27 mouse cellular contexts compared by ENCODE assay signal in the genomic region with DNA sequence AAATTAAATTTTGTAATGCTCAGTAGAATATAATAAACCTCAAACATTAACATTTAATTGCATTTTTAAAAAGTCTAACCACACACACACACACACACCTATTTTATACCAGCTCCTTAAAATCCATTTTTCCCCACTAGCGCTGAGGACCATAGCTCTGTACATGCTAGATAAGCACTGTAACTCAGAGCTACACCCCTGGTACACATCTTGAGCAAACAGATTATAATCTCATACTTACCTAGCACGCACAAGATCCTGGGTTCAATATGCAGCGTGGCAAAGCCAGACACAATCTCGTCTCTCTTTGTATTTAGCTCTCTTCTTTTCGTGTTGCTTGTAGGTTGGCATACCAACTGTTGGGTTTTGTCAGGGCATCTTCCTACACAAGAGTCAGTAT. TPM values are rescaled to one million over a fixed set of nuclear protein-coding genes. Genes with fewer than 3 reads are reported as not detected.
DNase-seq lines count a peak whose midpoint lies in the region; ATAC-seq and TF ChIP-seq lines count a peak whose summit lies in the region.
"Had no signal": no experiment of that assay in that cellular context is flagged by ENCODE, and none has a peak within 500 bp of the region (broad histone marks: within the 10 kb centered on the region; RNA-seq: fewer than 3 reads in every experiment).

No protein-coding gene starts in this region.

- no peaks in the 10 kb centered on the region for H3K27me3 ChIP-seq in MEL (ENCODE audit: control insufficient read depth in 1 of 2, insufficient read depth in 2 of 2, low read length in 2 of 2)
- H3K27me3 ChIP-seq in liver, embryonic 13.5 days = no peaks in the 10 kb centered on the region
- no peaks in the 10 kb centered on the region for H3K27me3 ChIP-seq in forebrain, embryonic 16.5 days (replicated peaks; ENCODE audit: control insufficient read depth, insufficient read depth, low read length)
- no peaks in the 10 kb centered on the region for H3K27me3 ChIP-seq in hindbrain, embryonic 11.5 days (ENCODE audit: control insufficient read depth, insufficient read depth, low read length)
- H3K27me3 ChIP-seq: CH12.LX; embryonic facial prominence, embryonic 15.5 days; heart, embryonic 15.5 days; hindbrain, embryonic 15.5 days; midbrain, embryonic 15.5 days; neural tube, embryonic 13.5 days had no signal

- no peak for TF ChIP-seq POLR2A in MEL (IDR thresholded peaks at IDR 0.05; ENCODE audit: control insufficient read depth in 1 of 2, insufficient read depth in 1 of 2, low read depth in 1 of 2, low read length in 2 of 2, poor library complexity in 1 of 2)

- peak; percentile 75 for DNase-seq in MEL (ENCODE audit: low read depth, low spot score)
- DNase-seq in liver, embryonic 13.5 days = peak; percentile 61
- DNase-seq in thymus, postnatal 25 days = no peak
- DNase-seq in hindbrain, embryonic 11.5 days (ENCODE audit: low spot score) = no peak
- DNase-seq: adrenal gland, postnatal 10 days; B cell, adult 2 months; cerebellum, adult 8-10 months; gastrocnemius, postnatal 36 days; heart, postnatal 36 days; kidney, adult 9 months; kidney, postnatal 14 days; lung, adult 18-20 months; lung, postnatal 10 days; retina, postnatal 1 day had no signal

- WGBS in liver, embryonic 13.5 days (ENCODE audit: insufficient replicate concordance) = 22% methylated on average over 5 of the region's 5 CpGs
- 95% methylated on average over 5 of the region's 5 CpGs for WGBS in forebrain, embryonic 16.5 days
- WGBS in hindbrain, embryonic 11.5 days = 92% methylated on average over 5 of the region's 5 CpGs

- no peaks in the 10 kb centered on the region for H3K79me2 ChIP-seq in MEL (ENCODE audit: control insufficient read depth, insufficient read depth, low read length, poor library complexity)

- no peak for TF ChIP-seq CTCF in MEL (IDR thresholded peaks at IDR 0.05 in 2 of 3, conservative IDR thresholded peaks at IDR 0.05 in 1 of 3; ENCODE audit: control insufficient read depth in 1 of 3, insufficient read depth in 1 of 3, low read depth in 2 of 3, low read length in 3 of 3, poor library complexity in 1 of 3, severe bottlenecking in 1 of 3)

- peaks cover 4 to 6% of the 10 kb centered on the region in 2 experiments; a peak in 3 of 4 replicates for H3K36me3 ChIP-seq in MEL (ENCODE audit: control insufficient read depth in 1 of 2, insufficient read depth in 2 of 2, low read length in 2 of 2)
- H3K36me3 ChIP-seq in liver, embryonic 13.5 days = peaks cover 17% of the 10 kb centered on the region
- H3K36me3 ChIP-seq in forebrain, embryonic 16.5 days (ENCODE audit: control insufficient read depth, insufficient read depth) = peaks cover 11% of the 10 kb centered on the region
- H3K36me3 ChIP-seq in hindbrain, embryonic 11.5 days (ENCODE audit: control insufficient read depth, insufficient read depth, low read length) = no peaks in the 10 kb centered on the region

- peak overlapping the region; percentile 57 for H3K4me2 ChIP-seq in liver, embryonic 13.5 days
- H3K4me2 ChIP-seq in forebrain, embryonic 16.5 days (ENCODE audit: low read length) = no peak overlapping the region
- no peak overlapping the region for H3K4me2 ChIP-seq in hindbrain, embryonic 11.5 days (replicated peaks; ENCODE audit: low read depth, low read length)
- H3K4me2 ChIP-seq: embryonic facial prominence, embryonic 15.5 days; heart, embryonic 15.5 days; hindbrain, embryonic 15.5 days; midbrain, embryonic 15.5 days; neural tube, embryonic 13.5 days had no signal

- no peak for TF ChIP-seq RAD21 in MEL (IDR thresholded peaks at IDR 0.05; ENCODE audit: low read depth, low read length)

- no peaks in the 10 kb centered on the region for H3K9me3 ChIP-seq in MEL (replicated peaks; ENCODE audit: insufficient read depth, low read length)
- no peaks in the 10 kb centered on the region for H3K9me3 ChIP-seq in liver, embryonic 13.5 days (replicated peaks)
- H3K9me3 ChIP-seq in forebrain, embryonic 16.5 days (ENCODE audit: control insufficient read depth, low read length) = no peaks in the 10 kb centered on the region
- no peaks in the 10 kb centered on the region for H3K9me3 ChIP-seq in hindbrain, embryonic 11.5 days (ENCODE audit: control insufficient read depth, low read length)
- H3K9me3 ChIP-seq: embryonic facial prominence, embryonic 15.5 days; heart, embryonic 15.5 days; hindbrain, embryonic 15.5 days; midbrain, embryonic 15.5 days; neural tube, embryonic 13.5 days had no signal

- TF ChIP-seq EP300 in MEL (IDR thresholded peaks at IDR 0.05; ENCODE audit: low read depth in 1 of 2, low read length in 2 of 2) = peak; percentile 82 to 83

- no peak overlapping the region for H3K4me3 ChIP-seq in MEL (ENCODE audit: control insufficient read depth in 1 of 2, insufficient read depth in 1 of 2, low read depth in 2 of 2, low read length in 2 of 2)
- H3K4me3 ChIP-seq in liver, embryonic 13.5 days (replicated peaks) = no peak overlapping the region; the same call in 1 of the 2 replicates
- H3K4me3 ChIP-seq in forebrain, embryonic 16.5 days (replicated peaks; ENCODE audit: low read length) = no peak overlapping the region
- H3K4me3 ChIP-seq in hindbrain, embryonic 11.5 days (ENCODE audit: low read depth, low read length) = no peak overlapping the region
- H3K4me3 ChIP-seq: embryonic facial prominence, embryonic 15.5 days; heart, embryonic 15.5 days; hindbrain, embryonic 15.5 days; midbrain, embryonic 15.5 days; myocyte; neural tube, embryonic 13.5 days had no signal

- peak; percentile 75 for ATAC-seq in erythroblast, adult 5-6 weeks (replicated peaks; ENCODE audit: low FRiP score, poor library complexity, severe bottlenecking)
- peak; percentile 96 for ATAC-seq in liver, embryonic 13.5 days (ENCODE audit: low read depth)
- peak; percentile 79 for ATAC-seq in megakaryocyte-erythroid progenitor cell, adult 5-6 weeks (replicated peaks; ENCODE audit: low FRiP score, low TSS enrichment, poor library complexity, severe bottlenecking)
- no peak for ATAC-seq in forebrain, embryonic 16.5 days
- ATAC-seq in hindbrain, embryonic 11.5 days (ENCODE audit: low FRiP score) = no peak
- ATAC-seq: intestine, embryonic 16.5 days; midbrain, embryonic 15.5 days had no signal

- peaks cover 5% of the 10 kb centered on the region in 2 experiments; a peak in 3 of 4 replicates for H3K4me1 ChIP-seq in MEL (ENCODE audit: control insufficient read depth in 1 of 2, insufficient read depth in 2 of 2, low read length in 2 of 2)
- H3K4me1 ChIP-seq in liver, embryonic 13.5 days (replicated peaks) = peaks cover 48% of the 10 kb centered on the region
- H3K4me1 ChIP-seq in forebrain, embryonic 16.5 days (replicated peaks; ENCODE audit: control insufficient read depth, insufficient read depth, low read length) = no peaks in the 10 kb centered on the region
- H3K4me1 ChIP-seq in hindbrain, embryonic 11.5 days (replicated peaks; ENCODE audit: control insufficient read depth, insufficient read depth, low read length) = no peaks in the 10 kb centered on the region
- H3K4me1 ChIP-seq: hindbrain, embryonic 15.5 days; midbrain, embryonic 15.5 days had no signal

- H3K9ac ChIP-seq in MEL (ENCODE audit: control insufficient read depth, low read depth, low read length, poor library complexity, severe bottlenecking) = no peak overlapping the region
- H3K9ac ChIP-seq in liver, embryonic 13.5 days = peak overlapping the region; percentile 47
- no peak overlapping the region for H3K9ac ChIP-seq in forebrain, embryonic 16.5 days (replicated peaks; ENCODE audit: low read depth, low read length)
- H3K9ac ChIP-seq in hindbrain, embryonic 11.5 days (ENCODE audit: low read depth, low read length) = no peak overlapping the region
- H3K9ac ChIP-seq: embryonic facial prominence, embryonic 15.5 days; heart, embryonic 15.5 days; hindbrain, embryonic 15.5 days; midbrain, embryonic 15.5 days; neural tube, embryonic 13.5 days had no signal

- no peak overlapping the region for H3K27ac ChIP-seq in MEL (ENCODE audit: control insufficient read depth, low read depth, low read length)
- H3K27ac ChIP-seq in liver, embryonic 13.5 days = peak overlapping the region; percentile 65
- no peak overlapping the region for H3K27ac ChIP-seq in forebrain, embryonic 16.5 days (ENCODE audit: low read length)
- H3K27ac ChIP-seq in hindbrain, embryonic 11.5 days (ENCODE audit: low read depth, low read length) = no peak overlapping the region
- H3K27ac ChIP-seq: embryonic facial prominence, embryonic 15.5 days; heart, embryonic 15.5 days; hindbrain, embryonic 15.5 days; midbrain, embryonic 15.5 days; neural tube, embryonic 13.5 days had no signal

RNA-seq across cellular contexts. Expression of a gene that starts 10.7 kb away (rescaled TPM):
- 0.69 and 0.75 TPM in 2 replicates for total RNA-seq in MEL (2012; rRNA removed)
- polyA plus RNA-seq in MEL (2012; ENCODE audit: insufficient read depth in 1 of 2, insufficient read length in 2 of 2, low read depth in 1 of 2, low replicate concordance in 2 of 2, missing spikeins in 1 of 2) = 1 to 10 TPM in 1 of 2 experiments, not detected in 1; 3.5 TPM
- not detected in 2 replicates for total RNA-seq in erythroblast, adult 5-6 weeks (2015; ENCODE audit: low replicate concordance)
- total RNA-seq in erythroblast, adult 5-6 weeks (2017; ENCODE audit: low replicate concordance) = not detected in 2 replicates
- 1.8 and 2.5 TPM in 2 replicates for polyA plus RNA-seq in liver, embryonic 13.5 days (2015; fragmentation: Nextera tagmentation; extraction: Ambion mirVana)
- total RNA-seq in megakaryocyte-erythroid progenitor cell, adult 5-6 weeks (2014; fragmentation: Nextera tagmentation) = 12.6 and 18.9 TPM in 2 replicates
- 4.3 and 11.8 TPM in 2 replicates for total RNA-seq in megakaryocyte-erythroid progenitor cell, adult 5-6 weeks (2017)
- 5.3 and 6.4 TPM in 2 replicates for polyA plus RNA-seq in forebrain, embryonic 16.5 days (2015; fragmentation: Nextera tagmentation; extraction: Ambion mirVana)
- polyA plus RNA-seq in hindbrain, embryonic 11.5 days (2014; fragmentation: Nextera tagmentation; extraction: Ambion mirVana) = 8.7 and 10.5 TPM in 2 replicates

RNA-seq across cellular contexts. Expression of a gene that starts 26.0 kb away (rescaled TPM):
- 79.4 and 88.2 TPM in 2 replicates for total RNA-seq in MEL (2012; rRNA removed)
- polyA plus RNA-seq in MEL (2012; ENCODE audit: insufficient read depth in 1 of 2, insufficient read length in 2 of 2, low read depth in 1 of 2, low replicate concordance in 2 of 2, missing spikeins in 1 of 2) = 100 to 1,000 TPM in 1 of 2 experiments, not detected in 1; 224 TPM
- total RNA-seq in erythroblast, adult 5-6 weeks (2015; ENCODE audit: low replicate concordance) = 15.6 and 40.3 TPM in 2 replicates
- 9.2 and 20.0 TPM in 2 replicates for total RNA-seq in erythroblast, adult 5-6 weeks (2017; ENCODE audit: low replicate concordance)
- 140 and 164 TPM in 2 replicates for polyA plus RNA-seq in liver, embryonic 13.5 days (2015; fragmentation: Nextera tagmentation; extraction: Ambion mirVana)
- total RNA-seq in megakaryocyte-erythroid progenitor cell, adult 5-6 weeks (2014; fragmentation: Nextera tagmentation) = 150 and 178 TPM in 2 replicates
- total RNA-seq in megakaryocyte-erythroid progenitor cell, adult 5-6 weeks (2017) = 72.0 and 84.7 TPM in 2 replicates
- 206 and 226 TPM in 2 replicates for polyA plus RNA-seq in forebrain, embryonic 16.5 days (2015; fragmentation: Nextera tagmentation; extraction: Ambion mirVana)
- polyA plus RNA-seq in hindbrain, embryonic 11.5 days (2014; fragmentation: Nextera tagmentation; extraction: Ambion mirVana) = 259 and 284 TPM in 2 replicates

RNA-seq across cellular contexts. Expression of a gene that starts 26.1 kb away (rescaled TPM):
- 0.10 TPM in 1 of 2 replicates, not detected in the other for total RNA-seq in MEL (2012; rRNA removed)
- polyA plus RNA-seq in MEL (2012; ENCODE audit: insufficient read depth in 1 of 2, insufficient read length in 2 of 2, low read depth in 1 of 2, low replicate concordance in 2 of 2, missing spikeins in 1 of 2) = under 1 TPM in 1 of 2 experiments, not detected in 1; 0.28 TPM
- total RNA-seq in erythroblast, adult 5-6 weeks (2015; ENCODE audit: low replicate concordance) = not detected in 2 replicates
- total RNA-seq in erythroblast, adult 5-6 weeks (2017; ENCODE audit: low replicate concordance) = not detected in 2 replicates
- polyA plus RNA-seq in liver, embryonic 13.5 days (2015; fragmentation: Nextera tagmentation; extraction: Ambion mirVana) = 0.14 TPM in 1 of 2 replicates, not detected in the other
- not detected in 2 replicates for total RNA-seq in megakaryocyte-erythroid progenitor cell, adult 5-6 weeks (2014; fragmentation: Nextera tagmentation)
- total RNA-seq in megakaryocyte-erythroid progenitor cell, adult 5-6 weeks (2017) = 0.61 TPM in 1 of 2 replicates, not detected in the other
- not detected in 2 replicates for polyA plus RNA-seq in forebrain, embryonic 16.5 days (2015; fragmentation: Nextera tagmentation; extraction: Ambion mirVana)
- 0.99 and 1.5 TPM in 2 replicates for polyA plus RNA-seq in hindbrain, embryonic 11.5 days (2014; fragmentation: Nextera tagmentation; extraction: Ambion mirVana)
- total RNA-seq: layer of hippocampus, adult 18-20 months; layer of hippocampus, postnatal 25 days had no signal

RNA-seq across cellular contexts. Expression of a gene that starts 59.7 kb away (rescaled TPM):
- total RNA-seq in MEL (2012; rRNA removed) = 0.39 and 0.62 TPM in 2 replicates
- 1 to 10 TPM in 1 of 2 experiments, not detected in 1; 6.1 TPM for polyA plus RNA-seq in MEL (2012; ENCODE audit: insufficient read depth in 1 of 2, insufficient read length in 2 of 2, low read depth in 1 of 2, low replicate concordance in 2 of 2, missing spikeins in 1 of 2)
- 100 and 146 TPM in 2 replicates for total RNA-seq in erythroblast, adult 5-6 weeks (2015; ENCODE audit: low replicate concordance)
- 78.3 and 110 TPM in 2 replicates for total RNA-seq in erythroblast, adult 5-6 weeks (2017; ENCODE audit: low replicate concordance)
- polyA plus RNA-seq in liver, embryonic 13.5 days (2015; fragmentation: Nextera tagmentation; extraction: Ambion mirVana) = 17.9 and 23.1 TPM in 2 replicates
- 1.4 and 6.3 TPM in 2 replicates for total RNA-seq in megakaryocyte-erythroid progenitor cell, adult 5-6 weeks (2014; fragmentation: Nextera tagmentation)
- 1.9 and 2.2 TPM in 2 replicates for total RNA-seq in megakaryocyte-erythroid progenitor cell, adult 5-6 weeks (2017)
- polyA plus RNA-seq in forebrain, embryonic 16.5 days (2015; fragmentation: Nextera tagmentation; extraction: Ambion mirVana) = 6.7 and 7.6 TPM in 2 replicates
- polyA plus RNA-seq in hindbrain, embryonic 11.5 days (2014; fragmentation: Nextera tagmentation; extraction: Ambion mirVana) = 9.6 TPM in 2 replicates

Comparison
In these comparisons a context has a peak if more than half of its experiments do, and no peak if none do; other contexts are left out.
1. DNase-seq: peak in MEL (single experiment) and liver, embryonic 13.5 days (single experiment); none in thymus, postnatal 25 days (single experiment) and hindbrain, embryonic 11.5 days (single experiment).
2. ATAC-seq: peak in erythroblast, adult 5-6 weeks (single experiment), liver, embryonic 13.5 days (single experiment) and megakaryocyte-erythroid progenitor cell, adult 5-6 weeks (single experiment); none in forebrain, embryonic 16.5 days (single experiment) and hindbrain, embryonic 11.5 days (single experiment).